Comparison of ENCODE assay signal across 11 mouse cellular contexts in the genomic region with DNA sequence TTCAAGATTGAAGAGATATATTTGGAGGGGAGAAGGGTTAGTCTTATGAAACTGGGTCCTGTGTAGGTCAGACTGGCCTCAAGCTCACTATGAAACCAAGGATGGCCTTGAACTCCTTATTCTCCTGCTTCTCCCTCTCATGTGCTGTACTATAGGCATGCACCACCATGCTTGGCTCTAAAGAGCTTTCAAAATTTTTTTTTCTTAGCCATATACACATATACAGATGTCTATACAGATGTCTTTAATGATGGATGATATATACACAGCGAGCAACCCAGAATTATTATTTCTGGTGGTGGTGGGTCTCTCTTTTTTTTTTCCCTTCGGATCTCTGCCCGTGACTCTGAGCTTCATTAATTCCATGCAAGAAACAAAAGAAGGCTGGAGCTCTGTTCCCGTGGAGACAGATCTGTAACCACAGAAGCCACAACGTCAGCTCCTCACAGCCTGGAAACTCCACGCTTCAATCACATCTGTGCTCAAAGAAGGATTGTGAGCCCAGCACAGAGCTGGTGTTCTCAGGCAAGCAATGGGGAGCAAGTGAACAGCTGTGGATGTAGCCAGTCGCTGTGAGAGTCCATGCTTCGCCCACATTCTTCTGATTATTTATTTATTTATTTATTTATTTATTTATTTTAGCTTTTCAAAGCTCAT. TPM values are rescaled to one million over a fixed set of nuclear protein-coding genes. Genes with fewer than 3 reads are reported as not detected.
DNase-seq lines count a peak whose midpoint lies in the region; ATAC-seq and TF ChIP-seq lines count a peak whose summit lies in the region.
"Had no signal": no experiment of that assay in that cellular context is flagged by ENCODE, and none has a peak within 500 bp of the region (broad histone marks: within the 10 kb centered on the region; RNA-seq: fewer than 3 reads in every experiment).

No protein-coding gene starts in this region.

- no peak overlapping the region for H3K4me2 ChIP-seq in hindbrain, embryonic 12.5 days (replicated peaks)
- no peak overlapping the region for H3K4me2 ChIP-seq in midbrain, postnatal 0 days (ENCODE audit: low read depth, low read length, poor library complexity, severe bottlenecking)

- H3K9me3 ChIP-seq in hindbrain, embryonic 12.5 days (replicated peaks), result no peaks in the 10 kb centered on the region
- no peaks in the 10 kb centered on the region for H3K9me3 ChIP-seq in midbrain, postnatal 0 days (ENCODE audit: low read length)

- no peak overlapping the region for H3K9ac ChIP-seq in hindbrain, embryonic 12.5 days
- H3K9ac ChIP-seq in midbrain, postnatal 0 days (replicated peaks; ENCODE audit: low read length, poor library complexity, severe bottlenecking), result no peak overlapping the region

- intact Hi-C loops in left cerebral cortex, postnatal 25 days (cut with DNase I), result no loop called here

- no peaks in the 10 kb centered on the region for H3K27me3 ChIP-seq in hindbrain, embryonic 12.5 days
- H3K27me3 ChIP-seq in midbrain, postnatal 0 days (ENCODE audit: insufficient read depth, low read length), result no peaks in the 10 kb centered on the region
- H3K27me3 ChIP-seq: Patski had no signal

- H3K27ac ChIP-seq in hindbrain, embryonic 12.5 days, result no peak overlapping the region
- H3K27ac ChIP-seq in midbrain, postnatal 0 days (ENCODE audit: low read depth, low read length), result no peak overlapping the region

- no peak for TF ChIP-seq CTCF in midbrain, postnatal 0 days (IDR thresholded peaks at IDR 0.05)

- peaks cover 9% of the 10 kb centered on the region for H3K4me1 ChIP-seq in hindbrain, embryonic 12.5 days
- peaks cover 3% of the 10 kb centered on the region; the same call in 1 of the 2 replicates for H3K4me1 ChIP-seq in midbrain, postnatal 0 days (ENCODE audit: insufficient read depth, low read length)

- no peak overlapping the region for H3K4me3 ChIP-seq in hindbrain, embryonic 12.5 days
- H3K4me3 ChIP-seq in midbrain, postnatal 0 days (ENCODE audit: low read depth, low read length), result no peak overlapping the region

- 26% methylated on average over 8 of the region's 8 CpGs for WGBS in hindbrain, embryonic 12.5 days
- WGBS in midbrain, postnatal 0 days, result 28% methylated on average over 8 of the region's 8 CpGs

- ATAC-seq in CD4-positive, CD25-positive, alpha-beta regulatory T cell, adult 4 months, result no peak
- peak; percentile 30; the same call in 1 of the 2 replicates for ATAC-seq in hindbrain, embryonic 12.5 days (ENCODE audit: low FRiP score)
- 0 out of 2 replicates have a peak, but pooled peaks have one; percentile 42 for ATAC-seq in midbrain, postnatal 0 days (ENCODE audit: low FRiP score)
- ATAC-seq: Patski had no signal

- no peaks in the 10 kb centered on the region for H3K36me3 ChIP-seq in hindbrain, embryonic 12.5 days
- no peaks in the 10 kb centered on the region for H3K36me3 ChIP-seq in midbrain, postnatal 0 days (ENCODE audit: insufficient read depth, low read length)

- DNase-seq in CD4-positive, CD25-positive, alpha-beta regulatory T cell, adult 2 months (ENCODE audit: low read depth, low spot score), result peak; percentile 25
- DNase-seq in left cerebral cortex, postnatal 25 days (ENCODE audit: low spot score in 2 of 2), result peak; percentile 23 to 24
- no peak for DNase-seq in left cerebral cortex, adult 18-20 months (ENCODE audit: low spot score in 2 of 2)
- DNase-seq in midbrain, postnatal 0 days (ENCODE audit: low spot score), result peak; percentile 61
- DNase-seq in ovary, postnatal 36 days (ENCODE audit: low spot score), result no peak
- no peak for DNase-seq in urinary bladder, postnatal 4 days (ENCODE audit: low spot score in 2 of 2)
- DNase-seq: cerebellum, postnatal 36 days had no signal

RNA-seq across cellular contexts. Expression of a gene that starts 20.8 kb away (rescaled TPM):
- 10 to 100 TPM; 12.7 to 16.2 TPM for polyA plus RNA-seq in CD4-positive, CD25-positive, alpha-beta regulatory T cell, adult 4 months (2017; shearing (Covaris generic))
- total RNA-seq in left cerebral cortex, postnatal 25 days (2021), result 1 to 10 TPM; 3.6 to 3.9 TPM
- 1 to 10 TPM; 3.5 to 3.6 TPM for total RNA-seq in left cerebral cortex, adult 18-20 months (2021)
- 27.9 and 28.7 TPM in 2 replicates for polyA plus RNA-seq in hindbrain, embryonic 12.5 days (2016; fragmentation: Nextera tagmentation; extraction: Ambion mirVana)
- total RNA-seq in midbrain, postnatal 0 days (2014; rRNA removed), result 6.5 and 7.1 TPM in 2 replicates
- 2.8 TPM in 2 replicates for polyA plus RNA-seq in midbrain, postnatal 0 days (2015; fragmentation: Nextera tagmentation; extraction: Ambion mirVana)

RNA-seq across cellular contexts. Expression of a gene that starts 33.2 kb away (rescaled TPM):
- polyA plus RNA-seq in CD4-positive, CD25-positive, alpha-beta regulatory T cell, adult 4 months (2017; shearing (Covaris generic)), result not detected
- not detected for total RNA-seq in left cerebral cortex, postnatal 25 days (2021)
- total RNA-seq in left cerebral cortex, adult 18-20 months (2021), result not detected
- 1.5 TPM in 2 replicates for polyA plus RNA-seq in hindbrain, embryonic 12.5 days (2016; fragmentation: Nextera tagmentation; extraction: Ambion mirVana)
- not detected in 2 replicates for total RNA-seq in midbrain, postnatal 0 days (2014; rRNA removed)
- polyA plus RNA-seq in midbrain, postnatal 0 days (2015; fragmentation: Nextera tagmentation; extraction: Ambion mirVana), result 1.1 and 1.5 TPM in 2 replicates
- total RNA-seq: left cerebral cortex, postnatal 10 days had no signal
- polyA plus RNA-seq: Patski had no signal

Comparison
In these comparisons a context has a peak if more than half of its experiments do, and no peak if none do; other contexts are left out.
1. DNase-seq: peak in CD4-positive, CD25-positive, alpha-beta regulatory T cell, adult 2 months (single experiment), left cerebral cortex, postnatal 25 days (2 of 2) and midbrain, postnatal 0 days (single experiment); none in left cerebral cortex, adult 18-20 months (0 of 2), ovary, postnatal 36 days (single experiment) and urinary bladder, postnatal 4 days (0 of 2).